Mouse (Mus musculus): ENCODE data around the gene Rps19bp1.
A peak's percentile ranks its signal among the peaks of the same experiment; 100 is the strongest.

- TF ChIP-seq CTCF (IDR thresholded peaks at IDR 0.05; ENCODE audit: low read depth, low read length) (peak; percentile 54; the same call in 1 of the 2 replicates), POLR2A (IDR thresholded peaks at IDR 0.05; ENCODE audit: borderline replicate concordance, low read depth, low read length) (no peak)
These were observed 2.2 kb upstream of the Rps19bp1 start for GRCm38 (mm10) chr15:80266281-80266680.

Data from bone marrow macrophage, adult 2 months (primary cell).